Mouse (Mus musculus): ENCODE data around the gene Tpm4. TPM values are rescaled to one million over a fixed set of nuclear protein-coding genes. Genes with fewer than 3 reads are reported as not detected.
A peak's percentile ranks its signal among the peaks of the same experiment; 100 is the strongest.
"Not testable (repeated sequence)": the region's sequence is repeated elsewhere in the genome, so short reads cannot be mapped to it uniquely, and the experiment has no call there.

Tpm4 gene
- polyA plus RNA-seq, 1 experiment from 2014 or later: 869 TPM

- ATAC-seq (ENCODE audit: low FRiP score, low TSS enrichment); H3K9me3 ChIP-seq (ENCODE audit: low read length); H3K27me3 ChIP-seq (ENCODE audit: insufficient read depth, low read length): not testable (repeated sequence)
Observed at GRCm38 (mm10) chr8:72121486-72121885, 13.3 kb upstream of the Tpm4 start.

GRCm38 (mm10) chr8:72121997-72122396 is 12.8 kb upstream of the Tpm4 start:
- Histone ChIP-seq H3K4me1 (ENCODE audit: insufficient read depth, low read length) (no peaks in the 10 kb centered on the region), H3K27me3 (ENCODE audit: insufficient read depth, low read length) (no peaks in the 10 kb centered on the region), H3K4me3 (ENCODE audit: low read length) (no peak overlapping the region), H3K4me2 (replicated peaks; ENCODE audit: low read depth, low read length) (no peak overlapping the region), H3K9me3 (ENCODE audit: low read length) (0 out of 2 replicates have a peak, but pooled peaks cover 2% of the 10 kb centered on the region), H3K36me3 (ENCODE audit: insufficient read depth, low read length) (no peaks in the 10 kb centered on the region), H3K27ac (ENCODE audit: low read length) (no peak overlapping the region), H3K9ac (replicated peaks; ENCODE audit: low read length) (no peak overlapping the region)
- no peak for ATAC-seq (ENCODE audit: low FRiP score, low TSS enrichment)
- WGBS: 79% methylated on average over 1 of the region's 1 CpGs

More at GRCm38 (mm10) chr8:72121486-72121885, 13.3 kb upstream of the Tpm4 start:
- not testable (repeated sequence) for H3K27ac ChIP-seq (ENCODE audit: low read length); H3K4me3 ChIP-seq (ENCODE audit: low read length); H3K9ac ChIP-seq (replicated peaks; ENCODE audit: low read length); H3K36me3 ChIP-seq (ENCODE audit: insufficient read depth, low read length); H3K4me2 ChIP-seq (replicated peaks; ENCODE audit: low read depth, low read length); H3K4me1 ChIP-seq (ENCODE audit: insufficient read depth, low read length)
- 69% methylated on average over 3 of the region's 3 CpGs for WGBS

- Histone ChIP-seq H3K4me1 (ENCODE audit: insufficient read depth, low read length) (no peaks in the 10 kb centered on the region), H3K9ac (replicated peaks; ENCODE audit: low read length) (no peak overlapping the region), H3K9me3 (ENCODE audit: low read length) (0 out of 2 replicates have a peak, but pooled peaks cover 2% of the 10 kb centered on the region), H3K4me3 (ENCODE audit: low read length) (no peak overlapping the region), H3K4me2 (replicated peaks; ENCODE audit: low read depth, low read length) (no peak overlapping the region), H3K36me3 (ENCODE audit: insufficient read depth, low read length) (no peaks in the 10 kb centered on the region), H3K27me3 (ENCODE audit: insufficient read depth, low read length) (no peaks in the 10 kb centered on the region), H3K27ac (ENCODE audit: low read length) (no peak overlapping the region)
- WGBS: 59% methylated on average over 1 of the region's 1 CpGs
- ATAC-seq (ENCODE audit: low FRiP score, low TSS enrichment): no peak
Observed at GRCm38 (mm10) chr8:72127834-72128233, 6.9 kb upstream of the Tpm4 start.

- 47% methylated on average over 2 of the region's 2 CpGs for WGBS
- peaks cover 8% of the 10 kb centered on the region for H3K4me1 ChIP-seq (ENCODE audit: insufficient read depth, low read length)
- no peaks in the 10 kb centered on the region for H3K9me3 ChIP-seq (ENCODE audit: low read length)
- ATAC-seq (ENCODE audit: low FRiP score, low TSS enrichment): 0 out of 2 replicates have a peak, but pooled peaks have one; percentile 2
- H3K27ac ChIP-seq (ENCODE audit: low read length): peak overlapping the region; percentile 51
- H3K9ac ChIP-seq (replicated peaks; ENCODE audit: low read length): no peak overlapping the region
- no peaks in the 10 kb centered on the region for H3K36me3 ChIP-seq (ENCODE audit: insufficient read depth, low read length)
- no peaks in the 10 kb centered on the region for H3K27me3 ChIP-seq (ENCODE audit: insufficient read depth, low read length)
- H3K4me3 ChIP-seq (ENCODE audit: low read length): no peak overlapping the region
- no peak overlapping the region for H3K4me2 ChIP-seq (replicated peaks; ENCODE audit: low read depth, low read length)
Observed at GRCm38 (mm10) chr8:72131251-72131650, 3.5 kb upstream of the Tpm4 start.

GRCm38 (mm10) chr8:72131901-72132300 is 2.9 kb upstream of the Tpm4 start:
- Histone ChIP-seq H3K27me3 (ENCODE audit: insufficient read depth, low read length) (no peaks in the 10 kb centered on the region), H3K9me3 (ENCODE audit: low read length) (no peaks in the 10 kb centered on the region), H3K4me2 (replicated peaks; ENCODE audit: low read depth, low read length) (no peak overlapping the region), H3K36me3 (ENCODE audit: insufficient read depth, low read length) (no peaks in the 10 kb centered on the region), H3K4me3 (ENCODE audit: low read length) (no peak overlapping the region), H3K9ac (replicated peaks; ENCODE audit: low read length) (no peak overlapping the region), H3K4me1 (ENCODE audit: insufficient read depth, low read length) (peaks cover 10% of the 10 kb centered on the region), H3K27ac (ENCODE audit: low read length) (peak overlapping the region; percentile 51)
- no peak for ATAC-seq (ENCODE audit: low FRiP score, low TSS enrichment)
- WGBS: 72% methylated on average over 2 of the region's 2 CpGs

GRCm38 (mm10) chr8:72132417-72132816 is 2.4 kb upstream of the Tpm4 start:
- Histone ChIP-seq H3K4me1 (ENCODE audit: insufficient read depth, low read length) (peaks cover 15% of the 10 kb centered on the region), H3K9ac (replicated peaks; ENCODE audit: low read length) (no peak overlapping the region), H3K4me3 (ENCODE audit: low read length) (no peak overlapping the region), H3K27ac (ENCODE audit: low read length) (peak overlapping the region; percentile 51; the same call in 1 of the 2 replicates), H3K4me2 (replicated peaks; ENCODE audit: low read depth, low read length) (no peak overlapping the region), H3K9me3 (ENCODE audit: low read length) (no peaks in the 10 kb centered on the region), H3K36me3 (ENCODE audit: insufficient read depth, low read length) (no peaks in the 10 kb centered on the region), H3K27me3 (ENCODE audit: insufficient read depth, low read length) (no peaks in the 10 kb centered on the region)
- WGBS: 75% methylated on average over 1 of the region's 1 CpGs
- no peak for ATAC-seq (ENCODE audit: low FRiP score, low TSS enrichment)

- Histone ChIP-seq H3K36me3 (ENCODE audit: insufficient read depth, low read length) (no peaks in the 10 kb centered on the region), H3K4me2 (replicated peaks; ENCODE audit: low read depth, low read length) (no peak overlapping the region), H3K4me1 (ENCODE audit: insufficient read depth, low read length) (peaks cover 19% of the 10 kb centered on the region), H3K9ac (replicated peaks; ENCODE audit: low read length) (no peak overlapping the region), H3K27me3 (ENCODE audit: insufficient read depth, low read length) (no peaks in the 10 kb centered on the region), H3K9me3 (ENCODE audit: low read length) (no peaks in the 10 kb centered on the region), H3K4me3 (ENCODE audit: low read length) (no peak overlapping the region), H3K27ac (ENCODE audit: low read length) (peak overlapping the region; percentile 11; the same call in 1 of the 2 replicates)
- 72% methylated on average over 1 of the region's 1 CpGs for WGBS
- no peak for ATAC-seq (ENCODE audit: low FRiP score, low TSS enrichment)
Observed at GRCm38 (mm10) chr8:72132891-72133290, 1.9 kb upstream of the Tpm4 start.

- ATAC-seq (ENCODE audit: low FRiP score, low TSS enrichment): no peak
- 13% methylated on average over 1 of the region's 1 CpGs for WGBS
- H3K27ac ChIP-seq (ENCODE audit: low read length): peak overlapping the region; percentile 11; the same call in 1 of the 2 replicates
Observed at GRCm38 (mm10) chr8:72133507-72133906, 1.3 kb upstream of the Tpm4 start.

GRCm38 (mm10) chr8:72135446-72136301 is 899 bp downstream of the Tpm4 start:
- peaks cover 19% of the 10 kb centered on the region for H3K4me1 ChIP-seq (ENCODE audit: insufficient read depth, low read length)
- peak overlapping the region; percentile 83 for H3K4me2 ChIP-seq (replicated peaks; ENCODE audit: low read depth, low read length)
- peak overlapping the region; percentile 95 for H3K9ac ChIP-seq (replicated peaks; ENCODE audit: low read length)
- ATAC-seq (ENCODE audit: low FRiP score, low TSS enrichment): peak; percentile 60
- H3K27me3 ChIP-seq (ENCODE audit: insufficient read depth, low read length): no peaks in the 10 kb centered on the region
- H3K4me3 ChIP-seq (ENCODE audit: low read length): peak overlapping the region; percentile 93
- peak overlapping the region; percentile 100 for H3K27ac ChIP-seq (ENCODE audit: low read length)
- H3K36me3 ChIP-seq (ENCODE audit: insufficient read depth, low read length): peaks cover 25% of the 10 kb centered on the region
- WGBS: under 1% methylated on average over 52 of the region's 62 CpGs
- no peaks in the 10 kb centered on the region for H3K9me3 ChIP-seq (ENCODE audit: low read length)

More at GRCm38 (mm10) chr8:72133507-72133906, 1.3 kb upstream of the Tpm4 start:
- Histone ChIP-seq H3K9ac (replicated peaks; ENCODE audit: low read length) (no peak overlapping the region), H3K9me3 (ENCODE audit: low read length) (no peaks in the 10 kb centered on the region), H3K4me3 (ENCODE audit: low read length) (no peak overlapping the region), H3K27me3 (ENCODE audit: insufficient read depth, low read length) (no peaks in the 10 kb centered on the region), H3K4me1 (ENCODE audit: insufficient read depth, low read length) (peaks cover 19% of the 10 kb centered on the region), H3K36me3 (ENCODE audit: insufficient read depth, low read length) (peaks cover 5% of the 10 kb centered on the region; the same call in 1 of the 2 replicates), H3K4me2 (replicated peaks; ENCODE audit: low read depth, low read length) (no peak overlapping the region)
